Mouse (Mus musculus) hindbrain, embryonic 14.5 days (tissue): Measurements from ENCODE around the gene Ly6g6c. TPM values are rescaled to one million over a fixed set of nuclear protein-coding genes. Genes with fewer than 3 reads are reported as not detected.
A peak's percentile ranks its signal among the peaks of the same experiment; 100 is the strongest.

Experiments
- ATAC-seq: fragments of 200-750 bp; cut with Nextera tagmentation; 2 replicates; pipeline ENCODE4 v1.8.0; 2017; ENCODE audit warnings: moderate number of reproducible peaks, mild to moderate bottlenecking, moderate TSS enrichment, moderate library complexity; ENCODE audit not compliant: low FRiP score
- DNase-seq: peaks from one replicate; pipeline ENCODE4 v3.0.0-alpha.2; 2015; ENCODE audit warnings: low spot score
- H3K27ac ChIP-seq: fragments of 300-500 bp; sonication (generic); 2 replicates; pipeline ENCODE4 v1.5.1; 2014; ENCODE audit warnings: mild to moderate bottlenecking, moderate library complexity
- H3K27me3 ChIP-seq: fragments of 300-500 bp; sonication (generic); 2 replicates; pipeline ENCODE4 v1.6.1; 2014; ENCODE audit warnings: mild to moderate bottlenecking, low read length, mixed read lengths; ENCODE audit not compliant: control insufficient read depth, insufficient read depth
- H3K36me3 ChIP-seq: fragments of 300-500 bp; sonication (generic); replicated peaks from 2 replicates; pipeline ENCODE4 v1.6.1; 2014; ENCODE audit not compliant: control insufficient read depth, insufficient read depth
- H3K4me1 ChIP-seq: fragments of 300-500 bp; sonication (generic); replicated peaks from 2 replicates; pipeline ENCODE4 v1.6.1; 2014; ENCODE audit warnings: antibody characterized with exemption, low read length, mixed read lengths; ENCODE audit not compliant: control insufficient read depth, insufficient read depth
- H3K4me2 ChIP-seq: fragments of 300-500 bp; sonication (generic); replicated peaks from 2 replicates; pipeline ENCODE4 v1.6.1; 2014; ENCODE audit warnings: mild to moderate bottlenecking, moderate library complexity
- H3K4me3 ChIP-seq: fragments of 300-500 bp; sonication (generic); replicated peaks from 2 replicates; pipeline ENCODE4 v1.5.1; 2014; ENCODE audit warnings: mild to moderate bottlenecking, low read length
- H3K9ac ChIP-seq: fragments of 300-500 bp; sonication (generic); 2 replicates; pipeline ENCODE4 v1.6.1; 2014
- H3K9me3 ChIP-seq: fragments of 300-500 bp; sonication (generic); 2 replicates; pipeline ENCODE4 v1.6.1; 2016; ENCODE audit warnings: low read length; ENCODE audit not compliant: control insufficient read depth
- WGBS: fragments of 180-500 bp; shearing (Covaris S2); extraction: QIAGEN DNeasy Blood & Tissue Kit; methylation state at CpG from one replicate; pipeline ENCODE4 v1.1.7; 2014; 5-methylcytosine and 5-hydroxymethylcytosine counted together
- polyA plus RNA-seq: library from polyadenylated mRNA; unstranded; fragments of >200 nt; fragmentation: Nextera tagmentation; extraction: Ambion mirVana; gene quantifications from 2 replicates; pipeline ENCODE4 v1.2.1, GENCODE M21; 2014

Gene Ly6g6c
- not detected in 2 replicates for polyA plus RNA-seq

DNA sequence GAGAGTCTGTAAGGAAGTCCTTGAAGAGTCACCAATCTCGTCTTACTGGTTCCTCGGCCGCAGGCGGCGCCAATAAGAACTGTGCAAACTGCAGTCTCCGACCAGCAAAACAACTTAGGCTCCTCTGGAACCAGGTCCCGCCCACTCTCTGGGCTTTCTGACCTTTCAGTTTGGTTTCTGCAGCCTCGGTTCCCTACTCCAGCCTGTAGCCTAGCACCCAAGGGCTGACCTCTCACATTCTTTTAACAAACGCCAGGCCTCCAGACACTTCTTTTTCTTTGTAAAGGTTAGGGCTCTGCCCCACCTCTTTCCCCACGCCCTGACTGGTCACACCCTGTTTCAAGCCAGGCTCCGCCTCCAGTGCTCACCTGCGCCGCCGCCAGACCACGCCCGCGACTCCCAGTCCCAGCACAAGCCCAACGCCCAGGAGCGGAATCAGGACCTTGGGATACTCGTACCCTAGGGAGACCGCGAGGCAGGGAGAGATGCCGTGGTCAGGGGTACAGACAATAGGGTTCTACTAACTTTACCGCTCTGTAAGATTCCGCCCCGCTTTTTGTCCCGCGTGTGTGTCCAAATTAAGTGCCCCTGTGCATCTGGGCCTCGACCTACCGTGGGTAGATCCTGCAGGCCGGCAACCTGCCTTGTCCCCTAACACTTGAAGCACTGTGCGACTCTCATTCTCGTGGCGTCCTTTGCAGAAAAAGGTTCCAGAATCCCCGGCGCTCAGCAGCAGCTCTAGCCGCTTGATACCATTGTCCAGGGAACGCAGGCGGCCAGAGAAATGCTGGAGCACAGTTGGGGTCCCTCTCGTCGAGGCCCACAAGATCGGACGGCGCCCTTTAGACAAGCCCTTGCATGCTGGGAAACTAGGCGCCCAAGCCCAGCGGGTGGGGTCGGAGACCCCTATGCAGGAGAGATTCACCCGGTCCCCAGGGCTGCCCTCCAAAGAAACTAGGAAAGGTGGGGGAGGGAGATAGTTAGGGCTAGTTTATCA, at the start of gene Ly6g6c:
Ly6g6c (plus strand) TSS at position 438 of the 997 bp plus-strand sequence.
- Histone ChIP-seq H3K4me2 (peak within 1 kb of the TSS; percentile 45), H3K4me3 (peak within 1 kb of the TSS; percentile 20), H3K4me1 (peaks cover 12% of the 10 kb centered on the region), H3K27ac (no peak within 1 kb of the TSS), H3K9me3 (no peaks in the 10 kb centered on the region), H3K27me3 (peaks cover 35% of the 10 kb centered on the region), H3K9ac (peak within 1 kb of the TSS; percentile 26; the same call in 1 of the 2 replicates), H3K36me3 (peaks cover 30% of the 10 kb centered on the region)
- no peak for DNase-seq
- ATAC-seq: no peak
- 2% methylated on average over 48 of the region's 48 CpGs for WGBS

DNA sequence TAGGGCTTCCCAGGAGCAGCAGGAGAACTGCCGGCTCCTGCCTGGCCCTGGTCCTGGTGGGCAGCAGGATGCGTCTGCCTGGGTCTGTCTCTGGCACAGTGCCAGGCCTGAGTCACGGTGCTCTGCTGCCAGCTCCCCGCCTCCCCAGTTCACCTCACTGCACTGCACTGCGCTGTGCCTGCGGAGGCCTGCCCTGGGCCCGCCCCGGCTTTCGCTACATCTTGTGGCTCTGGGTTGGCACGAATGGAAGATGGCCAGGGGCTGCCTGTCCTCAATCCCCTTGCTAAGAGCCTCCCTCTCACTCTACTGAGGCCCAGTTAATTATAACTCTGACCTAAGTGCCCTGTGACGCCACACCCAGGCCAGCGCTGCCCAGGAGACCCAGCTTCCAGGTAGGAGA, 48.8 kb upstream of the Ly6g6c start, which contains the start of gene Vwa7:
Vwa7 (plus strand) TSS at position 204 of the 400 bp plus-strand sequence.
- 49% methylated on average over 12 of the region's 12 CpGs for WGBS
- 0 out of 2 replicates have a peak within 1 kb of the TSS, but pooled peaks have one; percentile 10 for H3K9ac ChIP-seq
- H3K27ac ChIP-seq: no peak within 1 kb of the TSS
- H3K4me1 ChIP-seq: no peaks in the 10 kb centered on the region
- peaks cover 55% of the 10 kb centered on the region for H3K36me3 ChIP-seq
- H3K27me3 ChIP-seq: no peaks in the 10 kb centered on the region
- no peaks in the 10 kb centered on the region for H3K9me3 ChIP-seq
- ATAC-seq (peak; percentile 51; the same call in 1 of the 2 replicates), DNase-seq (peak; percentile 59)
- H3K4me2 ChIP-seq: no peak within 1 kb of the TSS
- no peak within 1 kb of the TSS for H3K4me3 ChIP-seq

DNA sequence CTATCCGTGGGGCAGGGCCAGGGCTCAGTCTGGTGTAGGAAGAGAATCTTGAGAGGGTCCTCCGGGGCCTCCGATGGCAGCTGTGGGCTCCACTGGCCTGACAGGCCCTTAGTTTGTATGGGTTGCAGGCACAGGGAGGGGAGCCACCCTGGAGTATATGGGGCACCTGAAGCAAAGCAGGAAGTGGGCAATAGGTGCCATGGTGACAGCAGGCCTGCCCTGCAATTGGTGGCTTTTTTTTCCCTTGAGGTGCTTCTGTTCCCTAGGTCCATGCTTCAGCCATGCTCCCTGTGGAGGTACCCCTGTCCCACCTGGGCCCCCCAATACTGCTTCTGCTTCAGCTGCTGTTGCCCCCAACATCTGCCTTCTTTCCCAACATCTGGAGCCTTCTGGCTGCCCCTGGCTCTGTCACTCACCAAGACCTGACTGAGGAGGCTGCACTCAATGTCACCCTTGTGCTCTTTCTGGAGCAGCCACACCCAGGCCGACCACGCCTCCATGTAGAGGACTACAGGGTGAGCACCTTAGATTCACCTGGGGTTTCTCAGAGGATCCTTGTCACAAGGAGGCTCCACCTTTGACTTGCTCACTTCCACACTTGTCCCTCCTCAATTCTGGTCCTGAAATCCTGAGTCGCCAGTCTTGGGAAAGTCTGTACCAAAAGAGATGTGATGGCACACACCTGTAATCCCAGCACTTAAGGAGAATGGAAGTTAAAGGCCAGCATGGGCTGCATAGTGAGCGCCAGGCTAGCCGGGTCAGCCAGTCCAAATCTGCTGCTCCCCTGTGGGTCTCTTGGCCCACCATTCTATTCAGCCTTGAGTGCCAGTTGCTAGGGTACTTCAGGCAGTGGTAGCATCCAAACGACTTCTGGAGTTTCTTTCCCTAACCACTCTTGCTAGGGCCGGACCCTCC, 48.1 kb upstream of the Ly6g6c start:
- DNase-seq: no peak
- H3K36me3 ChIP-seq: peaks cover 49% of the 10 kb centered on the region
- no peak for ATAC-seq
- H3K27me3 ChIP-seq: no peaks in the 10 kb centered on the region
- no peaks in the 10 kb centered on the region for H3K9me3 ChIP-seq
- no peak overlapping the region for H3K9ac ChIP-seq
- no peaks in the 10 kb centered on the region for H3K4me1 ChIP-seq
- H3K4me3 ChIP-seq: no peak overlapping the region
- H3K27ac ChIP-seq: no peak overlapping the region
- WGBS: 81% methylated on average over 10 of the region's 10 CpGs
- H3K4me2 ChIP-seq: no peak overlapping the region

DNA sequence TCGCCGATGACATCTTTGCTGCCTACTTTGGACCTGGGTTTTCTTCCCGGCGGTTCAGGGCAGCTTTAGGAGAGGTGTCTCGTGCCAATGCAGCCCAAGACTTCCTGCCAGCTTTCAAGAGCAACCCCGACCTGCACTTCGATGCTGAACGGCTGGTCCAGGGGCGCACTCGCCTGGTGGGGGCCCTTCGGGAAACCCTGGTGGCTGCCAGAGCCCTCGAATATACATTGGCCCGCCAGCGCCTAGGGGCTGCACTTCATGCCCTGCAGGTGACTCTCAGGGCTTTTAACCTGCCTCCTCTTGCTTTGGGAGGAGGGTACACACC, 47.5 kb upstream of the Ly6g6c start:
- no peak for DNase-seq
- Histone ChIP-seq H3K27me3 (no peaks in the 10 kb centered on the region), H3K27ac (no peak overlapping the region), H3K9ac (no peak overlapping the region), H3K9me3 (no peaks in the 10 kb centered on the region), H3K36me3 (peaks cover 43% of the 10 kb centered on the region), H3K4me2 (no peak overlapping the region), H3K4me3 (no peak overlapping the region), H3K4me1 (no peaks in the 10 kb centered on the region)
- no peak for ATAC-seq
- WGBS: 69% methylated on average over 14 of the region's 14 CpGs

DNA sequence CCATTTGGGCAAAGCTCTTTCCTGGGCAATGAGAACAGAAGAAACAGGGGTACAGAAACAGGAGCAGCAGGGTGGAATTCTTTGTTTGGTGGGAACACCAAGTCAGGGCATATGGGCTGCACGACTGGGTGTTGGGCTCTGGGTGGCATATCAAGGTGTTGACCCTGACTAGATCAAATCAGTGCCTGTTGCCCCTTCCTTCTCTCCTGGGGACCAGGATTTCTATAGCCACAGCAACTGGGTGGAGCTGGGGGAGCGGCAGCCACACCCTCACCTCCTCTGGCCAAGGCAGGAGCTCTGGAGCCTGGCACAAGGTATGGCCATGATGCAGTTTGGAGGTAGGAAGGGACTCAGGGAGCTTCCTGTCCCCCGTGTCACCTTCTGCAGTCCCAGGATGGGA, 47.0 kb upstream of the Ly6g6c start:
- no peak for ATAC-seq
- Histone ChIP-seq H3K4me3 (no peak overlapping the region), H3K36me3 (peaks cover 38% of the 10 kb centered on the region), H3K9me3 (no peaks in the 10 kb centered on the region), H3K4me1 (no peaks in the 10 kb centered on the region), H3K27me3 (no peaks in the 10 kb centered on the region), H3K9ac (no peak overlapping the region), H3K27ac (no peak overlapping the region), H3K4me2 (no peak overlapping the region)
- 89% methylated on average over 3 of the region's 3 CpGs for WGBS
- no peak for DNase-seq

DNA sequence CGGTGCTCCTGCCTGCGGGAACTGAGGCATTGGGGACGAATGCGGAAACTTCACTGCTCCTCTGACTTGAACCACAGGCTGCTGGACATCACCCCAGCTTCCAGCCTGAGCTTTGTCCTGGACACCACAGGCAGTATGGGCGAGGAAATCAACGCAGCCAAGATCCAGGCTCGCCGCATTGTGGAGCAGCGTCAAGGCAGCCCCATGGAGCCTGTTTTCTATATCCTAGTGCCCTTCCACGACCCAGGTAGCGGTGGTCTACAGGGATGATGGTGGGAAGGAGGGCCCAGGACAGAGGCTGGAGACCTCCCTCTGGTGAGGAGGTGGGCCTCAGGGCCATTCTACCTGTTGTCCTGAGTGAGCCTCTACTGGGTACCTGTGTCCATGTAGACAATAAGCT, 45.3 kb upstream of the Ly6g6c start:
- Histone ChIP-seq H3K27me3 (no peaks in the 10 kb centered on the region), H3K4me1 (no peaks in the 10 kb centered on the region), H3K27ac (no peak overlapping the region), H3K9me3 (no peaks in the 10 kb centered on the region), H3K36me3 (peaks cover 20% of the 10 kb centered on the region), H3K4me2 (no peak overlapping the region), H3K9ac (no peak overlapping the region), H3K4me3 (no peak overlapping the region)
- WGBS: 74% methylated on average over 11 of the region's 11 CpGs
- DNase-seq (no peak), ATAC-seq (no peak)

DNA sequence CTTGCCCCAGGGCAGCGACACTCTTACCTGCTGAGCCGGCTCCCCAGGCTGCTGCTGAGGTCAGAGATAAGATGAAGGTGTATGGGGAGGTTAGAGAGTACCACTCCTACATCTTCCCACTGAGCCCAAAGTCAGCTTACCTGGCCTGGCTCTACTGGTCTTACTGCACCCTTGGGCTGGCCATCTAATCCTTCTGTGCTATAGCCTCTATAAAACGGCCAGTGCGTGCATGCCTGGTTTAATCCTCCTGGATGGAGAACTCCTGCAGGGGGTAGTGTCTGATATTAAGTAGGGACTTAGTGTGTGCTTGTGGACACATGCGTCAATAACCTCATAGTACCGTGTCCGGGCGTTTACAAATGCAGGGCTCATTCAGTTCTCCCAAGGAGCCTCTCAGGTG, 44.6 kb upstream of the Ly6g6c start:
- WGBS: 90% methylated on average over 8 of the region's 8 CpGs
- ATAC-seq (no peak), DNase-seq (no peak)
- Histone ChIP-seq H3K4me1 (no peaks in the 10 kb centered on the region), H3K36me3 (peaks cover 14% of the 10 kb centered on the region), H3K4me3 (no peak overlapping the region), H3K4me2 (no peak overlapping the region), H3K9ac (no peak overlapping the region), H3K27me3 (no peaks in the 10 kb centered on the region), H3K27ac (no peak overlapping the region), H3K9me3 (no peaks in the 10 kb centered on the region)

DNA sequence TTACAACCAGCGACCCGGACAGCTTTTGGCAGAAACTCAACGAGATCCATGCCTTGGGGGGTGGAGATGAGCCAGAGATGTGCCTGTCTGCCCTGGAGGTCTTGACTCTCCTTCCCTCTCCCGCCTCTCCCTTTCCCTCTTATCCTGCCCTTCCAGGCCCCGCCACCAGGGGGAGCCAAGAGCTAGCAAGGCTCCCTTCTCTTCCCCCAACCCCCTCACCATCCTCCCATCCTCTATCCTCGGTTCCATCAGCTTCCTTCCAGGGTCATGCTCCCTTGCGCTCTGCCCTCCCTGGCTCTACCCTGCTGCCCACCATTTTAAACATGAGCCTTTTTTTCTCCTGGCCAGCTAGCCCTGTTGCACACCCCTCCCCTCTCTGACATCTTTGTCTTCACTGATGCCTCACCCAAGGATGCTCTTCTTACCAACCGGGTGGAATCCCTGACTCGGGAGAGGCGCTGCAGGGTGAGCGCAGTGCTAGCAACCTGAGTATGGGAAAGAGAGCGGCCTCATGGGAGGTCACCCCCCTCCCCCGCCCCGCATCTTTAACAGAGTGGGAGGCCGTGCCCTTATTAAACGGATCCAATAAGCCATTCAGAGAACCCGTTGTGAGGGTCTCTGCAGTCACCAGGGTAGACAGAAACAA, 43.9 kb upstream of the Ly6g6c start:
- Histone ChIP-seq H3K4me2 (peak overlapping the region; percentile 27; the same call in 1 of the 2 replicates), H3K4me1 (no peaks in the 10 kb centered on the region), H3K36me3 (peaks cover 6% of the 10 kb centered on the region), H3K9me3 (no peaks in the 10 kb centered on the region), H3K27ac (no peak overlapping the region), H3K27me3 (no peaks in the 10 kb centered on the region), H3K4me3 (no peak overlapping the region), H3K9ac (no peak overlapping the region)
- 6% methylated on average over 17 of the region's 17 CpGs for WGBS
- peak; percentile 75 for DNase-seq
- peak; percentile 58 for ATAC-seq
